In the genomic region with DNA sequence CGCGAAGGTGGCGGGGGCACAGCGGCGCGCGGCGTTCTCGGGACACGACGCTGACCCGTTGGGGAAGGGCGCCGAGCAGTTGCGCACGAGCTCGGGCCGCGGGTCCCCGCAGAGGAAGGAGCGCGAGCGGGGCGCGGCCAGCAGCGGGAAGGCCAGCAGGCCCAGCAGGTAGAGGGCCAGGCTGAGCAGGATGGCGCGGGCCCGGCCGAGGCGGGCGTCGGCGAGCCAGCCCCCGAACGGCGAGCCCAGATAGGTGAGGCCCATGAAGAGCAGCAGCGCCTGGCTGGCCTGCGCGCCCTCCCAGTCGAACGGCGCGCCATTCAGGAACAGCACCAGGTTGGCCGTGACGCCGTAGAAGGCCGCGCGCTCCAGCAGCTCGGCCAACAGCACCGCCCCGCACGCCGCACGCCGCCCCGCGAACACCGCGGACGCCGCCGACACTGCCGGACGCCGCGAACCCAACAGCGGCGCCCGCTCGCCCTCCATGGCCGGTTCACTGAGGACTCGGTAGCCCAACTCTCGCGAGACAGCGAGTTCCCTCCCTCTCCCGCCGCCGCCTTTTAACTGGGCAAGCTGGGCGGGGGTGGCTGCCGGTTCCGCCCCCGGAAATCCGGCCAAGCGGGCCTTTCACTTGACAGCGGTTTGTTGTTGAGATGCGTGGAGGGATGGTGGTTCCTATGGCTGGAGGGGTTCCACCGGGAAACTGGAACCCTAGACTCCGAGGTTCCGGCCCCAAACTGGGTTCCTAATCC, we compare ENCODE assay signal across 8 mouse cellular contexts. TPM values are rescaled to one million over a fixed set of nuclear protein-coding genes. Genes with fewer than 3 reads are reported as not detected.
A peak's percentile ranks its signal among the peaks of the same experiment; 100 is the strongest.
DNase-seq lines count a peak whose midpoint lies in the region; ATAC-seq and TF ChIP-seq lines count a peak whose summit lies in the region.

No protein-coding gene starts in this region.

- intact Hi-C loops in heart, postnatal 36 days (cut with DNase I): no loop called here

- peak overlapping the region; percentile 97 for H3K9ac ChIP-seq in forebrain, embryonic 16.5 days (replicated peaks; ENCODE audit: low read depth, low read length)
- peak overlapping the region; percentile 97 for H3K9ac ChIP-seq in lung, embryonic 14.5 days

- peak; percentile 98 for DNase-seq in G1E (ENCODE audit: low spot score)
- DNase-seq in cerebellum, adult 18-20 months: peak; percentile 98
- peak; percentile 98 for DNase-seq in heart, postnatal 36 days
- peak; percentile 98 for DNase-seq in layer of hippocampus, adult 2 months (ENCODE audit: low spot score in 2 of 2)
- DNase-seq in lung, embryonic 14.5 days: peak; percentile 98
- peak; percentile 93 for DNase-seq in thymus, adult 2 months

- peak; percentile 87 for TF ChIP-seq POLR2A in olfactory bulb, adult 2 months (IDR thresholded peaks at IDR 0.05; ENCODE audit: insufficient read depth, low read depth, low read length)
- peak; percentile 89 for TF ChIP-seq POLR2A in thymus, adult 2 months (IDR thresholded peaks at IDR 0.05; ENCODE audit: control insufficient read depth, extremely low read depth, insufficient read depth, low read length, poor library complexity)

- H3K4me3 ChIP-seq in G1E (ENCODE audit: low read depth, low read length): peak overlapping the region; percentile 97
- H3K4me3 ChIP-seq in forebrain, embryonic 16.5 days (replicated peaks; ENCODE audit: low read length): peak overlapping the region; percentile 94
- peak overlapping the region; percentile 92 for H3K4me3 ChIP-seq in layer of hippocampus, adult 2 months
- peak overlapping the region; percentile 89 for H3K4me3 ChIP-seq in lung, embryonic 14.5 days (ENCODE audit: low read depth, low read length)
- peak overlapping the region; percentile 95 for H3K4me3 ChIP-seq in olfactory bulb, adult 2 months (ENCODE audit: insufficient read depth, low read depth, low read length)
- H3K4me3 ChIP-seq in thymus, adult 2 months (ENCODE audit: control insufficient read depth, insufficient read depth, low read length): peak overlapping the region; percentile 91

- no peak for TF ChIP-seq CTCF in G1E (IDR thresholded peaks at IDR 0.05; ENCODE audit: low read depth, low read length)
- TF ChIP-seq CTCF in layer of hippocampus, adult 2 months (conservative IDR thresholded peaks at IDR 0.05): no peak
- no peak for TF ChIP-seq CTCF in lung, embryonic 14.5 days (IDR thresholded peaks at IDR 0.05; ENCODE audit: low read depth)
- no peak for TF ChIP-seq CTCF in olfactory bulb, adult 2 months (IDR thresholded peaks at IDR 0.05; ENCODE audit: insufficient read depth, low read depth, low read length)
- TF ChIP-seq CTCF in thymus, adult 2 months (IDR thresholded peaks at IDR 0.05; ENCODE audit: borderline replicate concordance, control insufficient read depth, extremely low read depth, insufficient read depth, low read length, poor library complexity): no peak

- H3K4me1 ChIP-seq in G1E (ENCODE audit: insufficient read depth, low read depth, low read length): peaks cover 40% of the 10 kb centered on the region
- H3K4me1 ChIP-seq in forebrain, embryonic 16.5 days (replicated peaks; ENCODE audit: control insufficient read depth, insufficient read depth, low read length): peaks cover 30% of the 10 kb centered on the region
- H3K4me1 ChIP-seq in lung, embryonic 14.5 days (ENCODE audit: insufficient read depth): peaks cover 10% of the 10 kb centered on the region; the same call in 1 of the 2 replicates
- peaks cover 11% of the 10 kb centered on the region for H3K4me1 ChIP-seq in olfactory bulb, adult 2 months (ENCODE audit: control insufficient read depth, insufficient read depth, low read length)
- H3K4me1 ChIP-seq in thymus, adult 2 months (replicated peaks; ENCODE audit: control insufficient read depth, insufficient read depth, low read length): peaks cover 16% of the 10 kb centered on the region

- WGBS in forebrain, embryonic 16.5 days: under 1% methylated on average over 67 of the region's 91 CpGs
- under 1% methylated on average over 84 of the region's 91 CpGs for WGBS in lung, embryonic 14.5 days
- WGBS in olfactory bulb, adult 2 months: under 1% methylated on average over 91 of the region's 91 CpGs
- under 1% methylated on average over 91 of the region's 91 CpGs for WGBS in thymus, adult 2 months

- H3K9me3 ChIP-seq in G1E (replicated peaks): no peaks in the 10 kb centered on the region
- no peaks in the 10 kb centered on the region for H3K9me3 ChIP-seq in forebrain, embryonic 16.5 days (ENCODE audit: control insufficient read depth, low read length)
- H3K9me3 ChIP-seq in lung, embryonic 14.5 days (ENCODE audit: low read depth, low read length): no peaks in the 10 kb centered on the region

- peak; percentile 96 for ATAC-seq in G1E (ENCODE audit: extremely low read depth, insufficient number of reproducible peaks, low FRiP score, poor library complexity, severe bottlenecking)
- ATAC-seq in forebrain, embryonic 16.5 days: peak; percentile 95
- ATAC-seq in lung, embryonic 14.5 days (ENCODE audit: insufficient read depth): peak; percentile 95

- peak overlapping the region; percentile 87 for H3K4me2 ChIP-seq in forebrain, embryonic 16.5 days (ENCODE audit: low read length)
- H3K4me2 ChIP-seq in lung, embryonic 14.5 days: peak overlapping the region; percentile 93

- H3K27me3 ChIP-seq in G1E (ENCODE audit: insufficient read depth, low read length): no peaks in the 10 kb centered on the region
- 0 out of 2 replicates have a peak, but pooled peaks cover 2% of the 10 kb centered on the region for H3K27me3 ChIP-seq in forebrain, embryonic 16.5 days (replicated peaks; ENCODE audit: control insufficient read depth, insufficient read depth, low read length)
- H3K27me3 ChIP-seq in lung, embryonic 14.5 days (ENCODE audit: insufficient read depth, low read length): no peaks in the 10 kb centered on the region
- H3K27me3 ChIP-seq in thymus, adult 2 months (ENCODE audit: control insufficient read depth, insufficient read depth, low read length): no peaks in the 10 kb centered on the region

- peak overlapping the region; percentile 78 for H3K27ac ChIP-seq in forebrain, embryonic 16.5 days (ENCODE audit: low read length)
- H3K27ac ChIP-seq in layer of hippocampus, adult 2 months: peak overlapping the region; percentile 96
- peak overlapping the region; percentile 79 for H3K27ac ChIP-seq in lung, embryonic 14.5 days (ENCODE audit: low read depth)
- peak overlapping the region; percentile 64; the same call in 1 of the 2 replicates for H3K27ac ChIP-seq in olfactory bulb, adult 2 months (ENCODE audit: insufficient read depth, low read depth, low read length)
- H3K27ac ChIP-seq in thymus, adult 2 months (ENCODE audit: control insufficient read depth, insufficient read depth, low read length): no peak overlapping the region

- H3K36me3 ChIP-seq in G1E (replicated peaks): peaks cover 36% of the 10 kb centered on the region
- no peaks in the 10 kb centered on the region for H3K36me3 ChIP-seq in forebrain, embryonic 16.5 days (ENCODE audit: control insufficient read depth, insufficient read depth)
- H3K36me3 ChIP-seq in lung, embryonic 14.5 days (ENCODE audit: insufficient read depth): no peaks in the 10 kb centered on the region
- no peaks in the 10 kb centered on the region for H3K36me3 ChIP-seq in thymus, adult 2 months (ENCODE audit: control insufficient read depth, insufficient read depth, low read length)

RNA-seq across cellular contexts. Expression of a gene that starts 15.0 kb away (rescaled TPM):
- total RNA-seq in G1E (2014; fragmentation: Nextera tagmentation) (not detected in 2 replicates), G1E (2017) (0.06 and 0.11 TPM in 2 replicates)
- polyA plus RNA-seq in G1E (2012): not detected in 2 replicates
- 0.98 and 1.1 TPM in 2 replicates for polyA plus RNA-seq in forebrain, embryonic 16.5 days (2015; fragmentation: Nextera tagmentation; extraction: Ambion mirVana)
- total RNA-seq in heart, postnatal 36 days (2021): not detected
- total RNA-seq in layer of hippocampus, adult 2 months (2021): 10 to 100 TPM; 24.7 to 28.6 TPM
- 0.18 and 0.64 TPM in 2 replicates for polyA plus RNA-seq in lung, embryonic 14.5 days (2014; fragmentation: Nextera tagmentation; extraction: Ambion mirVana)
- polyA plus RNA-seq in olfactory bulb, adult 2 months (2012; ENCODE audit: insufficient read depth, insufficient read length, low replicate concordance, missing spikeins): not detected in 2 replicates
- polyA plus RNA-seq in thymus, adult 2 months (2012; rRNA removed): 0.13 and 0.51 TPM in 2 replicates

RNA-seq across cellular contexts. Expression of a gene that starts 15.6 kb away (rescaled TPM):
- total RNA-seq in G1E (2014; fragmentation: Nextera tagmentation): 19.2 and 26.0 TPM in 2 replicates
- 40.1 and 41.3 TPM in 2 replicates for total RNA-seq in G1E (2017)
- 10.2 and 12.8 TPM in 2 replicates for polyA plus RNA-seq in G1E (2012)
- 28.2 and 32.2 TPM in 2 replicates for polyA plus RNA-seq in forebrain, embryonic 16.5 days (2015; fragmentation: Nextera tagmentation; extraction: Ambion mirVana)
- total RNA-seq in heart, postnatal 36 days (2021): 10 to 100 TPM; 11.9 to 17.2 TPM
- 10 to 100 TPM; 24.0 to 26.4 TPM for total RNA-seq in layer of hippocampus, adult 2 months (2021)
- 22.3 and 23.0 TPM in 2 replicates for polyA plus RNA-seq in lung, embryonic 14.5 days (2014; fragmentation: Nextera tagmentation; extraction: Ambion mirVana)
- not detected in 2 replicates for polyA plus RNA-seq in olfactory bulb, adult 2 months (2012; ENCODE audit: insufficient read depth, insufficient read length, low replicate concordance, missing spikeins)
- 45.4 and 53.2 TPM in 2 replicates for polyA plus RNA-seq in thymus, adult 2 months (2012; rRNA removed)
